Mouse (Mus musculus): ENCODE data around the gene Hs6st3. TPM values are rescaled to one million over a fixed set of nuclear protein-coding genes. Genes with fewer than 3 reads are reported as not detected.

Gene Hs6st3
- polyA plus RNA-seq, 1 experiment from 2014 or later, result 1.3 TPM

DNA sequence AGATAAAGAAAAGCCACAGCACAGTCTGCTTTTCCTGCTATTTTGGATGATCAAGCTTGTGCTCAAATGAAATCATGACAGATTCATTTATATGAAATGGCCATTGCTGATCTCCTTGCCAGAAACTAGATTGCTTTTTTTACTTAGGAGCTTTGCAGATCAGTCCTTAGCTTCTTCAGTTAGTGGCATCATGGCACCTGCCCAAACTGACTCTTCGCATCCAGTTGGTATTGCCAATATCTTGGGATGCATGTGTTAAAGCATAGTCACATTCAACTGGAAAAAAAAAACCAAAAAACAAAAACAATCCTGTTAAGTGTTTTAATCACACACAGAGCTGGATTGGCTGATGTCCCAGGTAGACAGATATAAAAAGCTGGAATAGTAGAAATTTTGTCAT is 326.7 kb downstream of the Hs6st3 start:
- H3K36me3 ChIP-seq, result no peaks in the 10 kb centered on the region
- ATAC-seq, result no peak
- H3K4me1 ChIP-seq (replicated peaks), result peaks cover 3% of the 10 kb centered on the region; the same call in 1 of the 2 replicates
- no peaks in the 10 kb centered on the region for H3K9me3 ChIP-seq
- H3K27me3 ChIP-seq, result no peaks in the 10 kb centered on the region
- no peak overlapping the region for H3K27ac ChIP-seq
- no peak overlapping the region for H3K9ac ChIP-seq (replicated peaks)
- 97% methylated on average over 1 of the region's 1 CpGs for WGBS
- H3K4me2 ChIP-seq (replicated peaks), result no peak overlapping the region
- H3K4me3 ChIP-seq (replicated peaks), result no peak overlapping the region

DNA sequence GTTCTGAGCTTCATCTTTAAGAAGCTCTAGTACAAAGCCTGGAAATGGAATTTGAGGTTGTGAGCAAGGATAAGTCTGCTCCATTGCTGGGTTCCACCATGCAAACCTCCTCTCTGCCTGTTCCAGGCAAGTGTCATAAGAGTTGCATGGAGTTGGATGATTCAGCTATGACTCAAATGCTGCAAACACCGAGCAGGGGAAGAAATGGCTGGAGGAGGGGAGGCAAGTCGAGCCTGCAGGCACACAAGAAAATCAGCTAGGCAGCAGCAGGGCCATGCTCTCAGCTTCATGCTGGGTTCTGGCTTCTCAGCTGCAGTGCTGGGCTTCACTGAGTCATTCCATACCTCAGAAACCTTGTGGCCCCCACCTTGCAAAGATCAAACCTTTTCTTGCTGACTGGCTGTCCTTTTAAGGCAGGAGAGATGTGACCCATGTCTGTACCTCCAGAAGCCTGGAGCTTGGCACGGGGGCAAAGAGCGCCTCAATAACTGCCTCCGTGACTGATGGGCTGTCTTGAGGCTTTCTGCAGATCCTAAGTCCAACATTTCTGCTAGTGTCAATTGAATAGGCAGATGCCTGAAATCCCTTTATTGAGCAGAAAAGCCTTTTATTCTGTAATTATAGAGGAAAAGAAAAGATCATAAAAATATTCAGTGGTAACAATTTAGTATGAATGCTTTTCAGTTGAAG is 328.9 kb downstream of the Hs6st3 start:
- Histone ChIP-seq H3K4me1 (replicated peaks) (peaks cover 3% of the 10 kb centered on the region; the same call in 1 of the 2 replicates), H3K27me3 (no peaks in the 10 kb centered on the region), H3K4me2 (replicated peaks) (no peak overlapping the region), H3K36me3 (no peaks in the 10 kb centered on the region), H3K4me3 (replicated peaks) (no peak overlapping the region), H3K9me3 (no peaks in the 10 kb centered on the region), H3K27ac (no peak overlapping the region), H3K9ac (replicated peaks) (no peak overlapping the region)
- WGBS, result 66% methylated on average over 5 of the region's 5 CpGs
- no peak for ATAC-seq

DNA sequence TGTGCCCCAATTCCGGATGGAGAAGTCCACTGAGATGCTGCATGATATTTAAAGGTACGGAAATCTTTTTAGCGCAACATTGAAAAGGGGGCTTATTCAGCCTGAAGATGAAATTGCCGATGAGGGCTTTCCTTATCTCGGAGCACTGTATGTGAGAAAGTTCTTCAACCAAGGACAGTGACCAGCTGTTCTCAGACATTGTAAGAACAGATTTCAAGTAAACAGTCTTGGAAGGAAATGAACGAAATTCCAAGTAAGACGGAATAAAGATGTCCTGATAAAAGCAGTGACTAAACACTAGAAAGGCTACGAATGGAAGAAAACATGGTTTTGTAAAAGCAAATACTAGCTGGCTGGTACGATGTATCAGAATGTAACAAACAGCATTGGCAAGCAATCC is 338.4 kb downstream of the Hs6st3 start:
- no peaks in the 10 kb centered on the region for H3K36me3 ChIP-seq
- WGBS, result 93% methylated on average over 9 of the region's 9 CpGs
- no peak for ATAC-seq
- H3K4me2 ChIP-seq (replicated peaks), result no peak overlapping the region
- H3K4me3 ChIP-seq (replicated peaks), result no peak overlapping the region
- no peak overlapping the region for H3K27ac ChIP-seq
- no peaks in the 10 kb centered on the region for H3K9me3 ChIP-seq
- H3K9ac ChIP-seq (replicated peaks), result no peak overlapping the region
- no peaks in the 10 kb centered on the region for H3K27me3 ChIP-seq
- no peaks in the 10 kb centered on the region for H3K4me1 ChIP-seq (replicated peaks)

DNA sequence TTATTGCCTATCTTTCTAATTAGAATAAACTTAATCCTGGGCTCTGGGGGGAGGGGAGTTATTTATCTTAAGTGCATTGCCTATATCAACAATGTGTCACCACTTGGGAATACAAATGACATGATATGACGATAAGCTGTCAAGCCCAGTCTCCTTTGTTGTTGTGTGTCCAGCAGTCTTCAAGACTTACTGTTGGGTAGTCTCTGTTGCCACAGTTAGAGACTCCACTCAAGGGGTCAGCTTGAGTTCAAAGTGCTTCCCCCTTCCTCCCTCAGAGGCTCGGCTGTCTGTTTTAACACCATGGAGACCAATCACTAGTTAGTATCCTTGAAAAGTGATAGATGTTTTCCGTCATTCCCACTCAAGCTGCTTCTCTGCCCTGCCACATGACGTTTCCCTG is 339.7 kb downstream of the Hs6st3 start:
- no peak for ATAC-seq
- no peak overlapping the region for H3K4me2 ChIP-seq (replicated peaks)
- H3K27ac ChIP-seq, result no peak overlapping the region
- H3K9ac ChIP-seq (replicated peaks), result no peak overlapping the region
- WGBS, result 90% methylated on average over 4 of the region's 4 CpGs
- H3K36me3 ChIP-seq, result no peaks in the 10 kb centered on the region
- H3K4me1 ChIP-seq (replicated peaks), result no peaks in the 10 kb centered on the region
- H3K4me3 ChIP-seq (replicated peaks), result no peak overlapping the region
- no peaks in the 10 kb centered on the region for H3K9me3 ChIP-seq
- no peaks in the 10 kb centered on the region for H3K27me3 ChIP-seq

DNA sequence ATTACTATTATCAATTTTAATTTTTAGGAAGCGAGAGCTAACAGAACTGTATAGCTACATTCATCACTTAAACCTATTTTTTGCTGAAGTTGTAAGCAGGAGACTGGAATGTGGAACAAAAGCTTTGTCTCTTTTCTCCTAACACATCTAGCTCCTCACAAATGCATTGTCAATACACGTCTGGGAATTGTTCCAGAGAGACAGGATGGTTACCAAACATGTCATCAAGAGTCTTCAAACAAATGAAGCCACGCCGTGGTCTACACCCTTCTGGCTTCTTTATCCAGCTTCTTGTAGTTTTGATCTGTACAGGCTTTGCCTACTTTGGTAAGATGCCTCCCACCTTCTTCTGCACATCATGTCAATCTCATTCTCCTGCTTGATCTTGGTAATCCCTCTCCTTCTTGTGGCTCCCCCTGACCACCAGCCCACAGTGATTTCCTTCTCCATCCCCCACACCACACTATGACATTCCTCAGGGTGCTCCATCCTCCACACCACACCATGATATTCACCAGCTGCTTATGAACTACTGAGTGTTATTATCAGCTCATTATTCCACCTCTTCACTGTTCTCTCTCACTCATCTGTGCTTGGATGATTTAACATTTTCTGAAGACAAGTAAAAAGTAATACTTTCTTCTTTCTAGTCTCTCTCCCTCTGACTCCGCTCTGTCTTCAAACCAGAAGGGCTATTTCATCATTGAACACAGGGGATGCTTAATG is 351.0 kb downstream of the Hs6st3 start:
- H3K4me2 ChIP-seq (replicated peaks), result no peak overlapping the region
- no peak for ATAC-seq
- WGBS, result 82% methylated on average over 5 of the region's 5 CpGs
- no peak overlapping the region for H3K9ac ChIP-seq (replicated peaks)
- no peaks in the 10 kb centered on the region for H3K36me3 ChIP-seq
- no peak overlapping the region for H3K27ac ChIP-seq
- no peak overlapping the region for H3K4me3 ChIP-seq (replicated peaks)
- no peaks in the 10 kb centered on the region for H3K9me3 ChIP-seq
- no peaks in the 10 kb centered on the region for H3K27me3 ChIP-seq
- H3K4me1 ChIP-seq (replicated peaks), result no peaks in the 10 kb centered on the region

DNA sequence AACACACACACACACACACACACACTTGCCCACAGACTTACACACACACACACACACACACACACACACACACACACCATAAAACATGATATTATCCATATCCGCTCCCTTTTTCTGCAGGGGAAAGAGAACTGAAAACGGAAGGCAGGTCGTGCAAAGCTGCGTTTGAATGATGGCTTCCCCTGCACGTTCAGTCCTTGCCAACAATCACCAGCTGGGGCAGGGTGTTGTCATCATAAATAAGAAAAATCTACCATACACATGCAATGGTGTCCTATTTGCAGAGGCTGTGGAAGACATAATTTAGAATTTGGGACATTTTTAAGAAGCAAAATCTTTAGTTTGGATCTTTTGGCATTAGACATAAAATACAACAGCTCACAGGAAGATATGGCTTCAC is 382.5 kb downstream of the Hs6st3 start:
- no peak overlapping the region for H3K4me2 ChIP-seq (replicated peaks)
- no peaks in the 10 kb centered on the region for H3K9me3 ChIP-seq
- 85% methylated on average over 5 of the region's 5 CpGs for WGBS
- no peak overlapping the region for H3K4me3 ChIP-seq (replicated peaks)
- no peaks in the 10 kb centered on the region for H3K27me3 ChIP-seq
- ATAC-seq, result no peak
- no peaks in the 10 kb centered on the region for H3K4me1 ChIP-seq (replicated peaks)
- no peaks in the 10 kb centered on the region for H3K36me3 ChIP-seq
- no peak overlapping the region for H3K27ac ChIP-seq
- no peak overlapping the region for H3K9ac ChIP-seq (replicated peaks)

DNA sequence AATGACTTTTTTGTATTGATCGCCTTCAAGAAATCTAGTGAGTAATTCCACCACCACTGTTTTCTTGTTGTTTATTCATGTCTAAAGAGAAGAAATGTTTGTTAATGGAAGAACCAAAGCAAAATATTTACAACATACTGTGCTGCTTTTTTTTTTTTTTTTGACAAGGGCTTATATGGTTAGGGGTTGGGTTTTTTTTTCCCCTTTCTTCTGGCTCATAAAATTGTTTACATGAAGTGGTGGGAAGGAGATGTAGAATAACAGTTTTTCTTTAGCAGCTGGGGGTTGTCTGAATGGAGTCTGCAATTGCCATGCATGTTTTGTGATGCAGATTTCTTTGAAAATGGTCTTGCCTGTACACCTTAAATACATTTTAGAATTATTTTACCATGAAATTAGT is 382.9 kb downstream of the Hs6st3 start:
- ATAC-seq, result no peak
- Histone ChIP-seq H3K9ac (replicated peaks) (no peak overlapping the region), H3K27ac (no peak overlapping the region), H3K27me3 (no peaks in the 10 kb centered on the region), H3K9me3 (no peaks in the 10 kb centered on the region), H3K4me2 (replicated peaks) (no peak overlapping the region), H3K36me3 (no peaks in the 10 kb centered on the region), H3K4me1 (replicated peaks) (no peaks in the 10 kb centered on the region), H3K4me3 (replicated peaks) (no peak overlapping the region)
- WGBS, result 98% methylated on average over 1 of the region's 1 CpGs

DNA sequence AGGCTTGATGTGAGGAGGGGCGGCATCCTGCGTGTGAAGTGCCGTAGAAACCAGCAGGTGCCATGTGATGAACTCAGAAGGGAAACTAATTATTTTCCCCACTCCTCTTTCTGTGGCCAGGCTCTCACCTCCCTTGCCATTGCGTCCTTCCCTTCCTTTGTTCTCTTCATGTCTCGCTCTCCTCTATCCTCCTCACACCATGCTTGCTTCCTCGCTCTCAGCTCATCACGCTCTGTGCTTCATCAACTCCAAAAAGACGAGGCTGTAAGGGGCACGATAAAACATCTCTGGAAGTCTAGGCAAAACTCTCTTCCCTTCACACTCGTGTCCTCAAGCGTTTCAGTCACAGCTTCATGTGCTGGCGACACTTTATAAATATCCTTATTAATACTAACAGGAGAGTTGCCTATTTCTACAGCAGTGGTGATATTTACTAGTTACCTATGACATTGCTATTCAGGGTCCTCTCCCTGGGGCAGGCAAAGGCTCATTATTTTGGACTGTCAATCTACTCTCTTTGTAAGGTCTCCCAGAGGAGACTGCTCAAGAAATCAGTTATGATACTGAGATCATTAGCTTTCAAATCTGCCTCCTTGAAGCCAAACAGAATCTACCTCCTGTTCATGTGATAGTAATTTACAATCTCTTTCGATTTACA is 394.9 kb downstream of the Hs6st3 start:
- Histone ChIP-seq H3K27me3 (no peaks in the 10 kb centered on the region), H3K9me3 (no peaks in the 10 kb centered on the region), H3K27ac (peak overlapping the region; percentile 5; the same call in 1 of the 2 replicates), H3K4me2 (replicated peaks) (peak overlapping the region; percentile 30; the same call in 1 of the 2 replicates), H3K4me1 (replicated peaks) (peaks cover 10% of the 10 kb centered on the region; the same call in 1 of the 2 replicates), H3K36me3 (no peaks in the 10 kb centered on the region), H3K4me3 (replicated peaks) (no peak overlapping the region), H3K9ac (replicated peaks) (no peak overlapping the region)
- 64% methylated on average over 13 of the region's 13 CpGs for WGBS
- ATAC-seq, result peak; percentile 77; the same call in 1 of the 2 replicates

DNA sequence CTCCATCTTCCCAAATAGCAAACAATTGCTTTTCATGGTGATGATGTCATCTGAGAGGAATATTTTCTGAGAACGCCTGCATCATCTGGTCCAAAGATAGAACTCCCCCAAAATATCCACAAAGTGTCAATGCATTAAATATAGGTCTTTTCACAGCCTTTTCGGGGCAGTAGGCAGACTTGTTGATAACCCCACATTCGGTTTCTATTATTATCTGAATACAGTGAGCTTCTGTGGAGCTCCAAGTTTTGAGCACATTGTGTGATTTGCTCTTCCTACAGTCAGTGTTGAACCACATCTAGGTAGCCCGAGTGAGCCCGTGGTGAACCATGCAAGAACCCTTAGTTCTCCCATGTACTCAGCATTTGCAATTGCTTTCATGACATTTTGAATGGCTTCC is 402.4 kb downstream of the Hs6st3 start:
- no peak for ATAC-seq
- no peak overlapping the region for H3K4me2 ChIP-seq (replicated peaks)
- 90% methylated on average over 5 of the region's 5 CpGs for WGBS

DNA sequence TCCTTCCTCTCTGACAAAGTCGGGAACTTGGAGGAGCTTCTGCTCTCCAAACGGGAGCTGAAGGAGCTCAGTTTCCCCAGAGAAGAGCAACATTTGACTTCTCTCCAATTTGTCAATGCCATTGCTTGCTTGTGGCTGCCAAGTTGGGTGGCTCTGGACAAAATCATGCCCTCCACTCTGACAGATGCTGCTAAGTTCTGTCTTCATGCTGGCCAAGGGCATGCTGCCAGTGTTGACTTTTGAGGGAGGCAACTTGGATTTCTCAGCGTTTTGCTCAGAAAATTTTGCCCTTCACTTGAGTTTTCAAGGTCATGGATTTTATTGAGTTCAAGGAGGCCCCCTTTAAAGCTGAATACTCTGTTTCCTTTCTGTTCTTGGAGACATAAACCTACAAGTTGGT is 406.5 kb downstream of the Hs6st3 start:
- Histone ChIP-seq H3K27ac (no peak overlapping the region), H3K27me3 (no peaks in the 10 kb centered on the region), H3K4me1 (replicated peaks) (no peaks in the 10 kb centered on the region), H3K4me2 (replicated peaks) (no peak overlapping the region), H3K9me3 (no peaks in the 10 kb centered on the region), H3K36me3 (no peaks in the 10 kb centered on the region), H3K4me3 (replicated peaks) (no peak overlapping the region), H3K9ac (replicated peaks) (no peak overlapping the region)
- WGBS, result 90% methylated on average over 3 of the region's 3 CpGs
- ATAC-seq, result no peak

More for the DNA sequence above, 402.4 kb downstream of the Hs6st3 start:
- H3K36me3 ChIP-seq, result no peaks in the 10 kb centered on the region
- no peak overlapping the region for H3K4me3 ChIP-seq (replicated peaks)
- H3K27ac ChIP-seq, result no peak overlapping the region
- no peak overlapping the region for H3K9ac ChIP-seq (replicated peaks)
- H3K4me1 ChIP-seq (replicated peaks), result no peaks in the 10 kb centered on the region
- H3K9me3 ChIP-seq, result no peaks in the 10 kb centered on the region
- H3K27me3 ChIP-seq, result no peaks in the 10 kb centered on the region

DNA sequence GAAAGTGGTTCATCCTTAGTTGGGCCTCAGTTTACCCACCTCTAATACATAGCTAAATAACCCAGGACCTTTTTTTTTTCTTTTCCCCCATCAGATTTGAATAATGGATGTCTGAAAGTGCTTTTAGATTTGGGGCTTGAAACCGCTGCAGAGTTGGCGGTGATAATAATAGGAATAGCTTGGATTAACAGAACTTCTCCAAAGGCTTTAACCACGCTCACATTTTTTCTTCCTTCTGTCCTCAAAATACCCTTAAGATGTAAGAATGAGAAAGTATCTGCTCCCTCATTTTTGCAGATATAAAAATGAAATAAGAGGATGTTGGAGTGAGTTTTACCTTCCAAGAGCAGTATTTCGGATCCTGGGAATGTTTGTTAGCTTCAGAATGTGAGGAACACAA is 420.2 kb downstream of the Hs6st3 start:
- H3K4me3 ChIP-seq (replicated peaks), result no peak overlapping the region
- H3K9ac ChIP-seq (replicated peaks), result no peak overlapping the region
- no peaks in the 10 kb centered on the region for H3K36me3 ChIP-seq
- 82% methylated on average over 4 of the region's 4 CpGs for WGBS
- no peak overlapping the region for H3K27ac ChIP-seq
- no peaks in the 10 kb centered on the region for H3K4me1 ChIP-seq (replicated peaks)
- ATAC-seq, result no peak
- no peaks in the 10 kb centered on the region for H3K9me3 ChIP-seq
- no peak overlapping the region for H3K4me2 ChIP-seq (replicated peaks)
- no peaks in the 10 kb centered on the region for H3K27me3 ChIP-seq

DNA sequence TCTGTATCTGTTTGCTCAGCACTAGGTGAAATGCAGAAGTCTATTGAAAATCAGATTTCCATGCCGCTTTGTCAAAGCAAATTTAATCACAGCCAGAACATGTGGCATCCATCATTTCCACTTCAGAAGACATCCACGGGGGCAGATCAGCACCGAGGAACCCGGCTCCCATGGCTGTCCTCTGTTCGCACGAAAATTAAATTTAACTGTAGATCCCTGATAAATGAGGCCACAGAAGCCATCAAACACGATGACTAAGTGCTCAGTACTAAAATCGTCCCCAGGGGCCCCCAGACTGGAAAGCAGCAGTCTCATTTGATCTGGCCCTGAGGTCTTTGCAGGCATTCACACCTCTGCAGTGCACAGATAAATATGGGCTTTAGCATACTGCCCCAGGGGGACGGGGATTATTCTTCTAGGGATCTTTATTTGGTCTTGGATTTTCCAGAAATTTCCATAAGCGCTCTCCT is 443.9 kb downstream of the Hs6st3 start:
- no peaks in the 10 kb centered on the region for H3K9me3 ChIP-seq
- no peak overlapping the region for H3K4me3 ChIP-seq (replicated peaks)
- no peaks in the 10 kb centered on the region for H3K36me3 ChIP-seq
- H3K9ac ChIP-seq (replicated peaks), result no peak overlapping the region
- no peak overlapping the region for H3K4me2 ChIP-seq (replicated peaks)
- H3K4me1 ChIP-seq (replicated peaks), result peaks cover 21% of the 10 kb centered on the region
- 0 out of 2 replicates have a peak overlapping the region, but pooled peaks have one; percentile 30 for H3K27ac ChIP-seq
- H3K27me3 ChIP-seq, result no peaks in the 10 kb centered on the region
- 31% methylated on average over 10 of the region's 10 CpGs for WGBS
- peak; percentile 94 for ATAC-seq

Measured in midbrain, embryonic 13.5 days (tissue).